Mouse (Mus musculus): ENCODE results near the gene Igsf21. TPM values are rescaled to one million over a fixed set of nuclear protein-coding genes. Genes with fewer than 3 reads are reported as not detected.

Gene Igsf21
- 100 to 1,000 TPM in 1 of 2 experiments, 10 to 100 TPM in 1; 80.4 to 103 TPM for total RNA-seq (2021)

GRCm38 (mm10) chr4:140246180-140247005 is at the start of gene Igsf21:
TSS of gene Igsf21 (minus strand) at chr4:140246784.
- intact Hi-C loops (cut with DNase I), result loop anchor here (5.0 to 10.0 kb wide), 5 partner anchors 104 to 369 kb away; no protein-coding TSS in a partner anchor
- DNase-seq (ENCODE audit: low spot score in 2 of 2), result peak in 1 of 2 experiments; percentile 70

DNA sequence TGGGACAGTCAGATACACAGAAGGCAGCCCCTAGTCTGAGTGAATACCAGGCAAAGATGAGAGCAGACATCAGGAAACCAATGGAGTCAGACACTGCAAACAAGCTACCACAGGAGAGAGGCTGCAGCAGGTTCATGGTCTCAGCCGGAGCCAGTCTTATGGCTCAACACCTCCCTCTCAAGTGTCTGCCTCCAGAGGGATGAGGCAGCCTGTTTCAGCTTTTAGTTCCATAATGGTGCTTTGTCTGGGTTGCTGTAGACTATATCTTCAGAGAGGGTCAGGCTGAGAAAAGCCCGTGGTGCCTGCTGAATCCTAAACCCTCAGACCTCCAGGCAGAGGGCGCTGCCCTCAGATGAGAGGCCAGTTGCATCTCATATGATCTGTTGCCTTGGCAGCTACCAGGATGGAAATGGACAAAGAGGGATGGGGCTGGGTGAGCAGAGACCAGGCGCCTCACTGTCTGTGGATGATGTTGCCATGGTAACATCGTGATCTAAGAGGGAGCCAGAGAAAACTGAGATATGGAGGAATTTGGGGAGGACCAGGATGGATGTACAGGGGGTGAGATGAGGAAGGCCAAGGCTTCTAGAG is 39.2 kb upstream of the Igsf21 start:
- intact Hi-C loops (cut with DNase I), result no loop called here

GRCm38 (mm10) chr4:140283398-140283797 is 36.8 kb upstream of the Igsf21 start:
- DNase-seq (ENCODE audit: low spot score in 2 of 2), result no peak
- intact Hi-C loops (cut with DNase I), result no loop called here

More for the DNA sequence above, 39.2 kb upstream of the Igsf21 start:
- DNase-seq (ENCODE audit: low spot score in 2 of 2), result peak; percentile 42 to 44

DNA sequence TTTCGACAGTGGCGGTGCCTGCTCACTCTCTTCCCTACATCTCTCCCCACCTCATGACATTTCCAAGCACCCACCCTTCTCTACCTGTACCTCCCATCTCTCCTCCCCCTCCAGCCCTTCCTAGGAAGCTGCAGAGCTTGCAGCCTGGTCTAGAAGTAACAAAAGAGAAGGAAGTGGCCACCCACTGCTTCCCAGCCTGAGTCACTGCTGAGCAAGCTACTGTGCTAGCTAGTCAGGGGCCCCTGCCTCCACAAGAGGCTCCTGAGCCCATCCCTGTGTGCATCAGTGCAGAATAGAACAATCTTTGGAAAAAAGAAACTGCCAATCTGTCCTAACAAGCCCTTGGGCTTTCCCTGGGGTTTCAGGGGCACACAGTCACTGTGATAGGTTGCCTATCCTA is 31.7 kb upstream of the Igsf21 start:
- peak; percentile 30 to 40 for DNase-seq (ENCODE audit: low spot score in 2 of 2)
- intact Hi-C loops (cut with DNase I), result no loop called here

- intact Hi-C loops (cut with DNase I), result no loop called here
- no peak for DNase-seq (ENCODE audit: low spot score in 2 of 2)
These were observed 25.3 kb upstream of the Igsf21 start for GRCm38 (mm10) chr4:140271913-140272312.

GRCm38 (mm10) chr4:140270451-140270850 is 23.9 kb upstream of the Igsf21 start:
- DNase-seq (ENCODE audit: low spot score in 2 of 2), result no peak

DNA sequence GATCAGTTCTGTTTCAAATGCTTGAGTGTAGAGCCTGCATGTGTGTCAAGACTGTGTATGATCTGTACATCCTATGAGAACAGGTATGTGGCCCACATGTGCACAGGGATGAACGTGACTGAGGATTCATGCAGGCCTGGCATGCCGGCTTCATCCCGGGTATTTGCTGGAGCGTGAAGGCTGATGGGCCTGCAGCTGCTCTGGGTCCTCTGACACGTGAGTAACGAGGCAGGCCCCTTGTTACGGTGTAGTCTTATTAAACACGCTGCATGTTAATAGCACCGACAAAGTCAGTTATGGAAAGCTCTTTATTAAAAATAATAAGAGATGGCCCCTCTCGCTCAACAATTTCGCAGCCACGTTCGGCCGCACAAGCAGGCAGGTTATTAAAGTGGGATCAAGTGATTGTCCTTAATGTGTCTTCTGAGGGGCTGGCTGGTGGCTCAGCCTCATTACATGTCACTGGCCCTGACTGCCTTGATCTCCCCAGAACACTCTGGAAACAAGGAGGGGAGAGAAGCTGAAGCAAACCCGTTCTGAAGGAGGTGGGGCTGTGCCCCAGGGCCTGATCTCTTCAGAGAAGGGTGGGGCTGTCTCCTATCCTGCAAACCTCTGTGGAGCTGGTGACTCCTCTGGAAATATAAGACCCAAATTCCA is 22.7 kb upstream of the Igsf21 start:
- intact Hi-C loops (cut with DNase I), result no loop called here
- DNase-seq (ENCODE audit: low spot score in 2 of 2), result no peak

More at GRCm38 (mm10) chr4:140270451-140270850, 23.9 kb upstream of the Igsf21 start:
- intact Hi-C loops (cut with DNase I), result no loop called here

DNA sequence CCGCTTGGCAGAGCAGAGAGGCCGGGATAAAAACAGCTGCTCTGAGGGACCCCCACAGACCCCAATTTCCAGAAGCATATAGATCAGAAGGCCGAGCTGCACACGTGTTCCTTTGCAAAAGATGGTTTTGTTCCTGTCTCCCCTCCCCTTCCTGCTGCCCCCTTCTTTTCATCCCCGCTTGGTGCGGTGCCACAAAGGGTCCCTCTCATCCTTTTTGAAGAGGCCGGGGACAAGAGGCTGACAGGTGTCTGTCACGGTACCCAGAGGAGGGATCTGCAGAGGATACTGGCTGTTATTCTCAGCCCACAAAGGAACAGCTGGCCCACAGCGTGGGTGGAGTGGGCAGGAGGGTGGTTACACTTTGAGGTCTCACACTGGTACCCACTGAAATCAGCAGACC is 21.3 kb upstream of the Igsf21 start:
- DNase-seq (ENCODE audit: low spot score in 2 of 2), result no peak
- intact Hi-C loops (cut with DNase I), result no loop called here

- no peak for DNase-seq (ENCODE audit: low spot score in 2 of 2)
- intact Hi-C loops (cut with DNase I), result no loop called here
These were observed 20.5 kb upstream of the Igsf21 start for GRCm38 (mm10) chr4:140267086-140267485.

DNA sequence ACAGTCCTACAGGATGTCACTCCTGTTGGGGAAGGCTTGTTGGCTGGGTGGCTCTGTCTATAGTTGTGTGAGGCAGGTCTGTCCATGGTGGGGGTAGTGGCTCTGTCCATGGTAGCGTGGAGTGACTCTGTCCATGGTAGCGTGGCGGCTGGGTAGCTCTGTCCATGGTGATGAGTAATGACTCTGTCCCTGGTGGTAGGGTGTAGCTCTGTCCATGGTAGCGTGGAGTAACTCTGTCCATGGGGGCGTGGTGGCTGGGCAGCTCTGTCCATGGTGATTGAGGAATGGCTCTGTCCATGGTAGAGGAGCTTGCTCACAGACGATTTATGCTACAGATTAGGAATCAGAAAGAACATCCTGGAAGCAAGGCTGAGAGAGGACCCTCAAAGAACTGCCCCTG is 12.4 kb upstream of the Igsf21 start:
- no peak for DNase-seq (ENCODE audit: low spot score in 2 of 2)
- intact Hi-C loops (cut with DNase I), result loop anchor here (10.0 kb wide), 1 partner anchor 216 kb away; no protein-coding TSS in a partner anchor

- intact Hi-C loops (cut with DNase I), result loop anchor here (5.0 to 10.0 kb wide), 2 partner anchors 120 to 222 kb away; no protein-coding TSS in a partner anchor
- no peak for DNase-seq (ENCODE audit: low spot score in 2 of 2)
These were observed 5.8 kb upstream of the Igsf21 start for GRCm38 (mm10) chr4:140252369-140252768.

- peak in 1 of 2 experiments; percentile 40 for DNase-seq (ENCODE audit: low spot score in 2 of 2)
- intact Hi-C loops (cut with DNase I), result loop anchor here (5.0 to 10.0 kb wide), 5 partner anchors 107 to 372 kb away; no protein-coding TSS in a partner anchor
These were observed 2.6 kb upstream of the Igsf21 start for GRCm38 (mm10) chr4:140249011-140249744.

- intact Hi-C loops (cut with DNase I), result loop anchor here (5.0 to 10.0 kb wide), 5 partner anchors 106 to 371 kb away; no protein-coding TSS in a partner anchor
- DNase-seq (ENCODE audit: low spot score in 2 of 2), result no peak
These were observed 1.8 kb upstream of the Igsf21 start for GRCm38 (mm10) chr4:140248396-140248795.

DNA sequence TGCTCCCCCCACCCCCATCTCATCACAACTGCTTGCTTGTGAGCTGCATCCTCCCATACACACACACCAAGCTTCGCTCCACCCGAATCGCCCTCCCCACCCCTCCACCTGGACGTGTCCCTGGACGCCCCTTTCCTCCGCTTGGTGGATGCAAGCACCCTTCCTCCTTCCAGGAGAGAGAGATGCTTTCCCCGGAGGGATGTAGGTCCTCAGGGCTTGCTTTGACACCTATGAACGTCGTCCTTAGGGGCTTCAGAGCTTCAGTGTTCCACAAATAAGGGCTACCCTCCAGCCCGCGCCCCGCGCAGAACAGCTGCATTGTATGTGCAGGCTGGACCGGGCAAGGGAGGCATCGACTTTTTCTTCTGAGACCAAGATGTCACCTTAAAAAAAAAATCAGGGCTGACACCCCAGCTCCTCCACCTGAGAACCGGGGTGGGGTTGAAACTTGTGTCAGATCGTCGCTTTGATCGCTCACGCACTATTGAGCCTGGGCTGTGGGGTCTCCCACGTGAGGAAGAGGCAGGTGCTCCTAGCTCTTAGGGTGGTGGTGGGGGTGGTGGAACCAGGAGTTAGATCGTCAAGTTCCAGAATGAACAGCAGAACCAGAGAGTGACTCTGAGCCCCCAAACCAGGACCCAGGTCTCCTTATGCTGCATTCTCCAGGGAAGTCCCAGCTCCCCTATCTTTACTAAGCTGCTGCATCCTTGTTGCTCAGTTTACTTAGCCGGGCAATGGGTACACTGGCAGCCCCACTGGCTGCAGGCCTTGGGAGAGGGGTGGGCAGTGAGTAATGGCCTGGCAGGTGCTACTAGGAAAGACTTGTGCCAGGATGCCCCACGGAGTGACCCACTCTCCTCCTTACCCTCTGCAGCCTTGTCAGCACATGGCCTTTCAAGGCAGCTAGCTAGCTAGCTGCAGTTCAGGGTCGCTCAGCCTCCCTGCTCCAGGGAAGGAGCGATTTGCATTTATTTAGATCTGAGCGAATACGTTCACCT is 721 bp upstream of the Igsf21 start:
- intact Hi-C loops (cut with DNase I), result loop anchor here (5.0 to 10.0 kb wide), 5 partner anchors 105 to 370 kb away; no protein-coding TSS in a partner anchor
- DNase-seq (ENCODE audit: low spot score in 2 of 2), result no peak

- intact Hi-C loops (cut with DNase I), result loop anchor here (5.0 to 10.0 kb wide), 5 partner anchors 103 to 368 kb away; no protein-coding TSS in a partner anchor
- peak in 1 of 2 experiments; percentile 49 for DNase-seq (ENCODE audit: low spot score in 2 of 2)
These were observed 1.1 kb downstream of the Igsf21 start for GRCm38 (mm10) chr4:140245286-140246179.

- no peak for DNase-seq (ENCODE audit: low spot score in 2 of 2)
- intact Hi-C loops (cut with DNase I), result loop anchor here (5.0 to 10.0 kb wide), 5 partner anchors 103 to 368 kb away; no protein-coding TSS in a partner anchor
These were observed 1.7 kb downstream of the Igsf21 start for GRCm38 (mm10) chr4:140244835-140245234.
